Mouse (Mus musculus) hindbrain, embryonic 10.5 days (tissue): ENCODE measurements at regions not wholly inside any gene's neighbourhood (a gene's known extent, or its start where the extent isn't known, plus 50 kb on each side); places are given as distances from the start of the nearest gene placed in this dataset.

ENCODE experiments used
- DNase-seq: peaks from one replicate; pipeline ENCODE4 v3.0.0-alpha.2; 2017; ENCODE audit warnings: low spot score
- H3K27ac ChIP-seq: fragments of 300-500 bp; sonication (generic); 2 replicates; pipeline ENCODE4 v1.5.1; 2016; ENCODE audit warnings: mild to moderate bottlenecking, moderate library complexity
- H3K27me3 ChIP-seq: fragments of 300-500 bp; sonication (generic); 2 replicates; pipeline ENCODE4 v1.6.1; 2016; ENCODE audit warnings: mild to moderate bottlenecking; ENCODE audit not compliant: poor library complexity, insufficient read depth, severe bottlenecking
- H3K36me3 ChIP-seq: fragments of 300-500 bp; sonication (generic); 2 replicates; pipeline ENCODE4 v1.6.1; 2016; ENCODE audit warnings: mild to moderate bottlenecking, moderate library complexity
- H3K4me1 ChIP-seq: fragments of 300-500 bp; sonication (generic); replicated peaks from 2 replicates; pipeline ENCODE4 v1.6.1; 2016; ENCODE audit warnings: mild to moderate bottlenecking
- H3K4me3 ChIP-seq: fragments of 300-500 bp; sonication (generic); 2 replicates; pipeline ENCODE4 v1.5.1; 2016; ENCODE audit warnings: mild to moderate bottlenecking, moderate library complexity
- H3K9me3 ChIP-seq: fragments of 300-500 bp; sonication (generic); 2 replicates; pipeline ENCODE4 v1.6.1; 2016; ENCODE audit warnings: mild to moderate bottlenecking, moderate library complexity
- WGBS: fragments of 180-500 bp; shearing (Covaris S2); methylation state at CpG from one replicate; pipeline ENCODE4 v1.1.7; 2016; 5-methylcytosine and 5-hydroxymethylcytosine counted together

DNA sequence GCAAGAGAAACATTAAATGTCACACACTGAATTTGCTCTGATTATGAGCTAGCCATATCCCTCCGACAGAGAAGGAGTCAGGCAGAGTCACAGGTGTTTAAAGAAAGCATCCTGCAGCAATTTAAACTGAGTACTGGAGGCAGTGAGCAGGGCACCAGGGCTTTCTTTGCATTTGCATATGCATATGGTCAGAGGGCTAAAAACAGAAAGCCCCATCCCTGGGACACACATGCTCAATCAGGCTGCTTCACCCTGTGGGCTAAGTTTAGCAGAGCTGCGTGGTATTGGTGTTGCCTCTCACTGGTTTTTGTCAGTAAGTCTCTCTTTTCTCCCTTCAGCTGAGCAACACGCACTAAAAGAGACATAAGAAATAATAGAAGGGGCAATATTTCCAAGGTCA lies 289.9 kb upstream of the Rps6ka3 start:
- H3K9me3 ChIP-seq = no peaks in the 10 kb centered on the region
- peaks cover 25% of the 10 kb centered on the region for H3K27me3 ChIP-seq
- H3K27ac ChIP-seq = no peak overlapping the region
- no peak for DNase-seq
- no peaks in the 10 kb centered on the region for H3K36me3 ChIP-seq
- H3K4me1 ChIP-seq = peaks cover 9% of the 10 kb centered on the region
- no peak overlapping the region for H3K4me3 ChIP-seq
- WGBS = 56% methylated on average over 3 of the region's 3 CpGs

DNA sequence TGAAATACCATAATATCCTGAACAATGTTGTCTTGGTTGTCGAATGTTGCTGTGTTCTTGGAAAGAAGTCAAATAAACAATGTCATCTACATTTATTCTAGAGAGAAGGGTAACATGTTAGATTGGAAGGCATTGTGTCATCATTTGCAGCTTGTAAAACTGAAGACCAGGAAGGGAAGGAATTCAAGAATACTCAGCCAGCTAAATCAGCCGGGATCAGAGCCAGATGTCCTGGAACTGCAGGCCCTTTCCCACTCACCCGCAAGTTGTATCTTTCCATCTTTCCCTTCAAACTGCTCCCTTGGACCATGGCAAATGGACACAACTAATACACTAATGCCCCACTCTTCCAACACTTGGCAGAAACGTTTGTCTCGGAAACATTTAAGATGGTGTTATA lies 288.7 kb upstream of the Rps6ka3 start:
- no peak for DNase-seq
- Histone ChIP-seq H3K9me3 (no peaks in the 10 kb centered on the region), H3K4me1 (peaks cover 9% of the 10 kb centered on the region), H3K27me3 (peaks cover 25% of the 10 kb centered on the region), H3K27ac (no peak overlapping the region), H3K4me3 (no peak overlapping the region), H3K36me3 (no peaks in the 10 kb centered on the region)
- WGBS = 66% methylated on average over 5 of the region's 5 CpGs

GRCm38 (mm10) chrX:158921838-158922450 lies 288.2 kb upstream of the Rps6ka3 start:
- 36% methylated on average over 14 of the region's 14 CpGs for WGBS
- H3K27me3 ChIP-seq = peaks cover 25% of the 10 kb centered on the region
- no peaks in the 10 kb centered on the region for H3K9me3 ChIP-seq

GRCm38 (mm10) chrX:158923081-158923561 lies 287.0 kb upstream of the Rps6ka3 start:
- Histone ChIP-seq H3K27me3 (peaks cover 25% of the 10 kb centered on the region), H3K27ac (no peak overlapping the region), H3K4me1 (peaks cover 9% of the 10 kb centered on the region), H3K36me3 (no peaks in the 10 kb centered on the region), H3K9me3 (no peaks in the 10 kb centered on the region), H3K4me3 (peak overlapping the region; percentile 34)
- 26% methylated on average over 14 of the region's 14 CpGs for WGBS
- DNase-seq = no peak

More at GRCm38 (mm10) chrX:158921838-158922450, 288.2 kb upstream of the Rps6ka3 start:
- Histone ChIP-seq H3K27ac (no peak overlapping the region), H3K36me3 (no peaks in the 10 kb centered on the region), H3K4me3 (no peak overlapping the region), H3K4me1 (peaks cover 9% of the 10 kb centered on the region)
- peak; percentile 64 for DNase-seq

DNA sequence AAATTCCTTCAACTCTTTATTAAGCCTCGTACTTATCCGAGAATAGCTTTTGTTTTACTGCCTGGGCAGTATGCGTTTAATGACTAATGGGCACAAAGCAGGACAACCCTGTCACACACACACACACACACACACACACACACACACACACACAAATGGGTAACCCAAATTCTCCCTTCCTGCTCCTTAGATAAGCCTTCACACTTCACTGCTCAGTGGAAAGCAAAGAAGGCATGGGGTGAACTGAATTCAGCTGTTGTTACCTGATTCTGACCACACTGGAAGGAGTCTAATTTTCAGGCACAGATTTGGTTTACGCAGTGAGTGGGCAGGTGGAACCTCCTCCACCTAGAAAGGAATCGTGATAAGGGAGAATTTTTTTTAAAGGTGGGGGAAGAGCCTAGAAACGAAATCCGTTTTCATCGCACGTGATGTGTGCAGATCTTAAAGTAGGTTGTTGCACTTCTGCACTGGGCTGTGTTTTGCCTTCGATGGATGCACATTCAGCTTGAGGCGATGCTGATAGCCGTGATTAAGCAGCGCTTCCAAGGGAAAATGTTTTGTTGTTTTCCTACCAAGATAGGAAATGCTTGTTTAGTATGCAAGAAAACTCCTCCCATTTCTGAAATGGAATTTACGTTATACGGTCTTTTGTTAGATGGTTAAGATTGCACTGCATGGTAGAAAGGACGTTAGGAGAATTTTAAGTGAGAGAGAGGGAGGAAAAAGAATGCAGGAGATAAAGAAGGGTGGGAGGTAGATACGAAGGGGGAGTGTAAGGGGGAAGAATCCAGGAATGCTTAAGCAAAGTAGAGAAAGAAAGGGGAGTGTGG lies 286.2 kb upstream of the Rps6ka3 start:
- no peak overlapping the region for H3K27ac ChIP-seq
- H3K4me3 ChIP-seq = peak overlapping the region; percentile 34
- no peaks in the 10 kb centered on the region for H3K9me3 ChIP-seq
- H3K36me3 ChIP-seq = no peaks in the 10 kb centered on the region
- DNase-seq = no peak
- H3K27me3 ChIP-seq = peaks cover 25% of the 10 kb centered on the region
- H3K4me1 ChIP-seq = peaks cover 9% of the 10 kb centered on the region
- WGBS = 33% methylated on average over 17 of the region's 17 CpGs

DNA sequence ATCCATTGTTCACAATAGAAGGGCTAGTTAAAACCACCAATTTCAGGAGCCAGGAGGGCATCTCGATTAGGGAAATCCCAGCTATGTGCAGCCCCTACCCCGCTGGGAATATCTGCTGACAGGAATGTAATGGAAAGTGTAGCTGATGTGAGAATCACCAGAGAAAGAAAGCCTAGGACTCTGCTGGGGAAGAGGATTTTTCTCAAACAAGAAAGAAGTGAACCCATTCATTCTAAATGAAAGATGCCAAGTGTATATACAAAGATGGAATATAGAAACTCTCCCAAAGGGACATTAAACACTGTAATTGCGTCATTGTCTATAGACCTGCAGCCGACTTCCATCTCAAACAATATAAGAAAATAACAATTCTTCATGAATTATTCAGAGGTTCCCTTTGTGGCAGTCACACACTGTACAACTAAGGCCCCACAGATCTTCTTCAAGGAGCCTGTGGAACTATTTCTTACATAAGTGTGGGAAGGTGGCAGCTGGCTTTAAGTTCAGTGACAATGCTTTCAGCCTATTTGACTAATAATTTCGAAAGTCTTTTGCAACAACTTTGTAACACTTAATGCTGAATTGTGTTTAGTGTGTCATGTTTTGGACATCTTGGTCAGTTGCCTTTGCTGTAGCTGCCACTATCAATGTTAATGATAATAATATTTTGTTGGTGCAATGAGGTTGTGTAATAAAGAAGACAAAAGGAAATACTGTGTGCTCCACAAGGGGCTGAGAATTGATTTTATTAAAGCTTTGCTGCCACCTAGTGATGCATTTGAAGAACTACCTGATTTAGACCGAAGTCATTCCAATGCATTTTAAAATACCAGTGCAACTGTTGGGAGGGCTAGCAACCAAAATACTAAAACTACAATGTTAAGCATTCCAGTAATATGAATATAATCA lies 285.4 kb upstream of the Rps6ka3 start:
- no peak for DNase-seq

DNA sequence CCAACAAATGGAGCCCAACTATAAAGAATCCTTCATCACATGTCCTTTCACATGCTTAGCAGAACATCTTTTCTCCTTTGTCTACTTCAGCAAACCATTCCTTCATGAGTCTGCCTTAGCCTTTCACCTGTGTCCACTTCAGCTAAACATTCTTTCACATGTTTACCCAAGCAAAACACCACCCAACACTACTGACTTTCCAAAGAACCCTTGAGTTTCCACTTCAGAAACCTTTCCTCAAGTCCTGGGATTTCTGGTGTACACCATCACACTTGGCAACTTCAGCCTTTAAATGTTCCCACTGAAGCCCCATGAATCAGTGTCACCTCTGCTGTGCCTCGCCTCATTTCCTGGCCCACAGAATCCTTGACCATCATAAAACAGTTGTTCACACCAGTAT lies 278.2 kb upstream of the Rps6ka3 start:
- WGBS = 77% methylated on average over 1 of the region's 1 CpGs

More for the DNA sequence above, 285.4 kb upstream of the Rps6ka3 start:
- 35% methylated on average over 6 of the region's 6 CpGs for WGBS
- Histone ChIP-seq H3K9me3 (no peaks in the 10 kb centered on the region), H3K4me3 (peak overlapping the region; percentile 34), H3K27ac (no peak overlapping the region), H3K36me3 (no peaks in the 10 kb centered on the region), H3K27me3 (peaks cover 25% of the 10 kb centered on the region), H3K4me1 (peaks cover 9% of the 10 kb centered on the region)

GRCm38 (mm10) chrX:158947191-158947590 lies 262.9 kb upstream of the Rps6ka3 start:
- Histone ChIP-seq H3K9me3 (no peaks in the 10 kb centered on the region), H3K27me3 (no peaks in the 10 kb centered on the region; the same call in 1 of the 2 replicates), H3K27ac (no peak overlapping the region), H3K36me3 (no peaks in the 10 kb centered on the region), H3K4me1 (no peaks in the 10 kb centered on the region), H3K4me3 (no peak overlapping the region)
- 74% methylated on average over 4 of the region's 4 CpGs for WGBS
- DNase-seq = no peak

More for the DNA sequence above, 278.2 kb upstream of the Rps6ka3 start:
- Histone ChIP-seq H3K4me3 (no peak overlapping the region), H3K27me3 (no peaks in the 10 kb centered on the region), H3K4me1 (no peaks in the 10 kb centered on the region), H3K36me3 (no peaks in the 10 kb centered on the region), H3K27ac (no peak overlapping the region), H3K9me3 (no peaks in the 10 kb centered on the region)
- DNase-seq = no peak

- DNase-seq = no peak
- Histone ChIP-seq H3K4me3 (no peak overlapping the region), H3K4me1 (no peaks in the 10 kb centered on the region), H3K27me3 (0 out of 2 replicates have a peak, but pooled peaks cover 3% of the 10 kb centered on the region), H3K27ac (no peak overlapping the region), H3K9me3 (no peaks in the 10 kb centered on the region), H3K36me3 (no peaks in the 10 kb centered on the region)
- 67% methylated on average over 5 of the region's 5 CpGs for WGBS
These were observed 238.4 kb upstream of the Rps6ka3 start for GRCm38 (mm10) chrX:158971726-158972125.

- no peaks in the 10 kb centered on the region for H3K36me3 ChIP-seq
- DNase-seq = no peak
- H3K4me1 ChIP-seq = no peaks in the 10 kb centered on the region
- no peak overlapping the region for H3K4me3 ChIP-seq
- H3K27ac ChIP-seq = no peak overlapping the region
- 66% methylated on average over 5 of the region's 5 CpGs for WGBS
- 0 out of 2 replicates have a peak, but pooled peaks cover 3% of the 10 kb centered on the region for H3K27me3 ChIP-seq
- H3K9me3 ChIP-seq = no peaks in the 10 kb centered on the region
These were observed 233.5 kb upstream of the Rps6ka3 start for GRCm38 (mm10) chrX:158976648-158977047.

GRCm38 (mm10) chrX:158984721-158985120 lies 225.4 kb upstream of the Rps6ka3 start:
- Histone ChIP-seq H3K27ac (no peak overlapping the region), H3K36me3 (no peaks in the 10 kb centered on the region), H3K4me3 (no peak overlapping the region), H3K27me3 (peaks cover 6% of the 10 kb centered on the region; the same call in 1 of the 2 replicates), H3K4me1 (no peaks in the 10 kb centered on the region), H3K9me3 (no peaks in the 10 kb centered on the region)
- 96% methylated on average over 2 of the region's 2 CpGs for WGBS
- no peak for DNase-seq

DNA sequence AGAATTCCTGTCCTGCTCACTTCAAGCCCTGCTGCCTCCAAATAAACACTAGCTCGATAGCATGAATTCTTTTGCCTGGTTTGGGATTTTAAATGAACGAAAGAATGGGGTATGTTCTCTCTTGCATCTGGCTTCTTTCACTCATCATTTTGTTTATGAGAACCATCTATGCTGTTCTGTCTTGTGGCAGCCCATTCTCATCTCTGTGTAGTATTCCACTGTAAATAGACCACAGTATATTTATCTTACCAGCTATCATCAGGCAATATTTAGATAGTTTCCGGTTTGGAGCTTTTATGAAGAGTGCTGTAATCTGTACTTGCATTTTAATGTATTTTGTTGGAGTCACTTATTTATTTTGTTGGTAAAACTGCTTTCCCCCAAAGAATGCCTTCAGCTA lies 222.4 kb upstream of the Rps6ka3 start:
- H3K27ac ChIP-seq = no peak overlapping the region
- no peaks in the 10 kb centered on the region for H3K9me3 ChIP-seq
- no peaks in the 10 kb centered on the region for H3K36me3 ChIP-seq
- DNase-seq = no peak
- peaks cover 8% of the 10 kb centered on the region; the same call in 1 of the 2 replicates for H3K27me3 ChIP-seq
- H3K4me3 ChIP-seq = no peak overlapping the region
- 78% methylated on average over 3 of the region's 3 CpGs for WGBS
- H3K4me1 ChIP-seq = no peaks in the 10 kb centered on the region
